Mouse (Mus musculus) thymus, adult 18-20 months (tissue): ENCODE data around the gene Sf3b4.
"Not testable (repeated sequence)": the region's sequence is repeated elsewhere in the genome, so short reads cannot be mapped to it uniquely, and the experiment has no call there.

Source experiments
- DNase-seq, 2 experiments: peaks; one replicate each; pipeline ENCODE4 v3.0.0; 2022; ENCODE audit warnings: mixed read lengths in 2 of 2

Gene Sf3b4

GRCm38 (mm10) chr3:96174042-96174441 lies 1.9 kb downstream of the Sf3b4 start:
- DNase-seq = not testable (repeated sequence)

GRCm38 (mm10) chr3:96175251-96175650 lies 3.1 kb downstream of the Sf3b4 start:
- DNase-seq = no peak

- DNase-seq = no peak
Observed at GRCm38 (mm10) chr3:96178427-96178826, 6.3 kb downstream of the Sf3b4 start.

- no peak for DNase-seq
Observed at GRCm38 (mm10) chr3:96178902-96179301, 6.8 kb downstream of the Sf3b4 start.

- DNase-seq = no peak
Observed at GRCm38 (mm10) chr3:96179531-96179930, 7.4 kb downstream of the Sf3b4 start.

- no peak for DNase-seq
Observed at GRCm38 (mm10) chr3:96180727-96181477, 8.8 kb downstream of the Sf3b4 start, which contains the start of gene Sv2a. Gene Sv2a, plus strand, starts transcription at chr3:96181151.

GRCm38 (mm10) chr3:96181510-96182381 lies 9.6 kb downstream of the Sf3b4 start:
- DNase-seq = no peak

- DNase-seq = no peak
Observed at GRCm38 (mm10) chr3:96182382-96182776, 10.2 kb downstream of the Sf3b4 start.

GRCm38 (mm10) chr3:96192977-96193376 lies 20.8 kb downstream of the Sf3b4 start:
- no peak for DNase-seq

- DNase-seq = no peak
Observed at GRCm38 (mm10) chr3:96194966-96195365, 22.8 kb downstream of the Sf3b4 start.

GRCm38 (mm10) chr3:96195616-96196313 lies 23.6 kb downstream of the Sf3b4 start:
- DNase-seq = no peak

GRCm38 (mm10) chr3:96196437-96197128 lies 24.5 kb downstream of the Sf3b4 start:
- peak in 1 of 2 experiments; percentile 40 for DNase-seq

- peak; percentile 79 to 85 for DNase-seq
Observed at GRCm38 (mm10) chr3:96197129-96197749, 25.1 kb downstream of the Sf3b4 start.

- DNase-seq = peak in 1 of 2 experiments; percentile 49
Observed at GRCm38 (mm10) chr3:96198181-96198580, 26.0 kb downstream of the Sf3b4 start.

GRCm38 (mm10) chr3:96198601-96199251 lies 26.6 kb downstream of the Sf3b4 start:
- not testable (repeated sequence) for DNase-seq

- DNase-seq = no peak
Observed at GRCm38 (mm10) chr3:96199731-96200130, 27.6 kb downstream of the Sf3b4 start.

- DNase-seq = no peak
Observed at GRCm38 (mm10) chr3:96207819-96208218, 35.7 kb downstream of the Sf3b4 start.

GRCm38 (mm10) chr3:96209242-96209641 lies 37.1 kb downstream of the Sf3b4 start:
- no peak for DNase-seq

GRCm38 (mm10) chr3:96219191-96219641 lies 47.1 kb downstream of the Sf3b4 start:
- peak in 1 of 2 experiments; percentile 56 for DNase-seq

GRCm38 (mm10) chr3:96219661-96220130 lies 47.6 kb downstream of the Sf3b4 start, which contains the start of the genes Bola1 and Hist2h2ab:
Gene Bola1, minus strand, starts transcription at chr3:96219709.
Gene Hist2h2ab, plus strand, starts transcription at chr3:96219865.
- DNase-seq = peak; percentile 68 to 75
